Mouse (Mus musculus): ENCODE data around the gene Rhbdd1. TPM values are rescaled to one million over a fixed set of nuclear protein-coding genes. Genes with fewer than 3 reads are reported as not detected.

Gene Rhbdd1
- total and polyA plus RNA-seq, 3 experiments = 7.5 to 10.4 TPM; not detected in 1

GRCm38 (mm10) chr1:82414434-82415045, 98.3 kb downstream of the Rhbdd1 start:
- Histone ChIP-seq H3K27ac (ENCODE audit: control insufficient read depth, low read depth, low read length) (no peak overlapping the region), H3K9me3 (replicated peaks; ENCODE audit: insufficient read depth, low read length) (no peaks in the 10 kb centered on the region), H3K27me3 (ENCODE audit: control insufficient read depth in 1 of 2, insufficient read depth in 2 of 2, low read length in 2 of 2) (no peaks in the 10 kb centered on the region), H3K79me2 (ENCODE audit: control insufficient read depth, insufficient read depth, low read length, poor library complexity) (no peaks in the 10 kb centered on the region), H3K4me1 (ENCODE audit: control insufficient read depth in 1 of 2, insufficient read depth in 2 of 2, low read length in 2 of 2) (no peaks in the 10 kb centered on the region), H3K36me3 (ENCODE audit: control insufficient read depth in 1 of 2, insufficient read depth in 2 of 2, low read length in 2 of 2) (no peaks in the 10 kb centered on the region; a peak in 1 of 4 replicates), H3K9ac (ENCODE audit: control insufficient read depth, low read depth, low read length, poor library complexity, severe bottlenecking) (no peak overlapping the region), H3K4me3 (ENCODE audit: control insufficient read depth in 1 of 2, insufficient read depth in 1 of 2, low read depth in 2 of 2, low read length in 2 of 2) (no peak overlapping the region)
- no peak for DNase-seq (ENCODE audit: low read depth, low spot score)
- no peak for TF ChIP-seq POLR2A (IDR thresholded peaks at IDR 0.05; ENCODE audit: control insufficient read depth in 1 of 2, insufficient read depth in 1 of 2, low read depth in 1 of 2, low read length in 2 of 2, poor library complexity in 1 of 2)
- no peak for TF ChIP-seq CHD1 (IDR thresholded peaks at IDR 0.05; ENCODE audit: low read depth, low read length)
- TF ChIP-seq CTCF (IDR thresholded peaks at IDR 0.05 in 2 of 3, conservative IDR thresholded peaks at IDR 0.05 in 1 of 3; ENCODE audit: control insufficient read depth in 1 of 3, insufficient read depth in 1 of 3, low read depth in 2 of 3, low read length in 3 of 3, poor library complexity in 1 of 3, severe bottlenecking in 1 of 3) = no peak
- no peak for TF ChIP-seq ZC3H11A (IDR thresholded peaks at IDR 0.05; ENCODE audit: low read depth, low read length)
- no peak for TF ChIP-seq POLR2AphosphoS2 (IDR thresholded peaks at IDR 0.05; ENCODE audit: low read length)
- no peak for TF ChIP-seq MAX (IDR thresholded peaks at IDR 0.05; ENCODE audit: low read length)
- TF ChIP-seq ELF1 (IDR thresholded peaks at IDR 0.05; ENCODE audit: low read depth, low read length) = no peak
- TF ChIP-seq E2F4 (IDR thresholded peaks at IDR 0.05; ENCODE audit: borderline replicate concordance, low read depth, low read length) = no peak
- no peak for TF ChIP-seq TBP (IDR thresholded peaks at IDR 0.05; ENCODE audit: low read depth, low read length)
- TF ChIP-seq NRF1 (IDR thresholded peaks at IDR 0.05; ENCODE audit: insufficient read depth, low read depth, low read length, poor library complexity, severe bottlenecking) = no peak
- no peak for TF ChIP-seq RCOR1 (IDR thresholded peaks at IDR 0.05; ENCODE audit: low read depth, low read length)

- Histone ChIP-seq H3K4me3 (ENCODE audit: control insufficient read depth in 1 of 2, insufficient read depth in 1 of 2, low read depth in 2 of 2, low read length in 2 of 2) (no peak overlapping the region), H3K27ac (ENCODE audit: control insufficient read depth, low read depth, low read length) (no peak overlapping the region), H3K27me3 (ENCODE audit: control insufficient read depth in 1 of 2, insufficient read depth in 2 of 2, low read length in 2 of 2) (no peaks in the 10 kb centered on the region), H3K79me2 (ENCODE audit: control insufficient read depth, insufficient read depth, low read length, poor library complexity) (no peaks in the 10 kb centered on the region), H3K9ac (ENCODE audit: control insufficient read depth, low read depth, low read length, poor library complexity, severe bottlenecking) (no peak overlapping the region), H3K4me1 (ENCODE audit: control insufficient read depth in 1 of 2, insufficient read depth in 2 of 2, low read length in 2 of 2) (no peaks in the 10 kb centered on the region), H3K9me3 (replicated peaks; ENCODE audit: insufficient read depth, low read length) (no peaks in the 10 kb centered on the region), H3K36me3 (ENCODE audit: control insufficient read depth in 1 of 2, insufficient read depth in 2 of 2, low read length in 2 of 2) (no peaks in the 10 kb centered on the region)
- DNase-seq (ENCODE audit: low read depth, low spot score) = no peak
- TF ChIP-seq MXI1 (IDR thresholded peaks at IDR 0.05; ENCODE audit: low read depth, low read length) (no peak), RAD21 (IDR thresholded peaks at IDR 0.05; ENCODE audit: low read depth, low read length) (no peak), ELF1 (IDR thresholded peaks at IDR 0.05; ENCODE audit: low read depth, low read length) (no peak), UBTF (IDR thresholded peaks at IDR 0.05; ENCODE audit: borderline replicate concordance, insufficient read depth, low read depth, low read length) (no peak), HCFC1 (IDR thresholded peaks at IDR 0.05; ENCODE audit: low read depth, low read length) (no peak)
Observed at GRCm38 (mm10) chr1:82415641-82416040, 99.4 kb downstream of the Rhbdd1 start.

- Histone ChIP-seq H3K27me3 (ENCODE audit: control insufficient read depth in 1 of 2, insufficient read depth in 2 of 2, low read length in 2 of 2) (no peaks in the 10 kb centered on the region), H3K79me2 (ENCODE audit: control insufficient read depth, insufficient read depth, low read length, poor library complexity) (no peaks in the 10 kb centered on the region), H3K4me1 (ENCODE audit: control insufficient read depth in 1 of 2, insufficient read depth in 2 of 2, low read length in 2 of 2) (no peaks in the 10 kb centered on the region), H3K4me3 (ENCODE audit: control insufficient read depth in 1 of 2, insufficient read depth in 1 of 2, low read depth in 2 of 2, low read length in 2 of 2) (no peak overlapping the region), H3K36me3 (ENCODE audit: control insufficient read depth in 1 of 2, insufficient read depth in 2 of 2, low read length in 2 of 2) (no peaks in the 10 kb centered on the region), H3K9ac (ENCODE audit: control insufficient read depth, low read depth, low read length, poor library complexity, severe bottlenecking) (no peak overlapping the region), H3K27ac (ENCODE audit: control insufficient read depth, low read depth, low read length) (no peak overlapping the region), H3K9me3 (replicated peaks; ENCODE audit: insufficient read depth, low read length) (no peaks in the 10 kb centered on the region)
- TF ChIP-seq ETS1 (IDR thresholded peaks at IDR 0.05; ENCODE audit: low read depth, low read length) (no peak), USF2 (IDR thresholded peaks at IDR 0.05; ENCODE audit: borderline replicate concordance in 1 of 2, insufficient read depth in 1 of 2, low read depth in 1 of 2, low read length in 2 of 2) (no peak), USF1 (IDR thresholded peaks at IDR 0.05; ENCODE audit: low read depth, low read length) (no peak), ZC3H11A (IDR thresholded peaks at IDR 0.05; ENCODE audit: low read depth, low read length) (no peak), RCOR1 (IDR thresholded peaks at IDR 0.05; ENCODE audit: low read depth, low read length) (no peak)
- no peak for DNase-seq (ENCODE audit: low read depth, low spot score)
Observed at GRCm38 (mm10) chr1:82427729-82428128, 111.5 kb downstream of the Rhbdd1 start.

All from MEL (cell line).